Mouse (Mus musculus) stomach, embryonic 14.5 days (tissue): ENCODE results near the gene Etfrf1. TPM values are rescaled to one million over a fixed set of nuclear protein-coding genes. Genes with fewer than 3 reads are reported as not detected.

ENCODE experiments used
- ATAC-seq: fragments of 200-750 bp; cut with Nextera tagmentation; 2 replicates; pipeline ENCODE4 v1.8.0; 2017; ENCODE audit warnings: low read depth, moderate TSS enrichment; ENCODE audit not compliant: insufficient number of reproducible peaks, insufficient read depth, low FRiP score
- H3K27ac ChIP-seq: fragments of 300-500 bp; sonication (generic); 2 replicates; pipeline ENCODE4 v1.5.1; 2014; ENCODE audit warnings: mild to moderate bottlenecking, low read length, moderate library complexity, mixed read lengths
- H3K27me3 ChIP-seq: fragments of 300-500 bp; sonication (generic); 2 replicates; pipeline ENCODE4 v1.6.1; 2014; ENCODE audit warnings: low read length, control low read depth, mixed read lengths; ENCODE audit not compliant: control insufficient read depth, insufficient read depth
- H3K36me3 ChIP-seq: fragments of 300-500 bp; sonication (generic); 2 replicates; pipeline ENCODE4 v1.6.1; 2014; ENCODE audit warnings: mild to moderate bottlenecking, control low read depth, low read length, moderate library complexity, mixed read lengths; ENCODE audit not compliant: control insufficient read depth, insufficient read depth
- H3K4me1 ChIP-seq: fragments of 300-500 bp; sonication (generic); 2 replicates; pipeline ENCODE4 v1.6.1; 2014; ENCODE audit warnings: low read length, control low read depth, mixed read lengths; ENCODE audit not compliant: control insufficient read depth, insufficient read depth
- H3K4me2 ChIP-seq: fragments of 300-500 bp; sonication (generic); replicated peaks from 2 replicates; pipeline ENCODE4 v1.6.1; 2014; ENCODE audit warnings: low read depth, low read length, control low read depth
- H3K4me3 ChIP-seq: fragments of 300-500 bp; sonication (generic); 2 replicates; pipeline ENCODE4 v1.5.1; 2014; ENCODE audit warnings: low read depth, low read length, control low read depth
- H3K9ac ChIP-seq: fragments of 300-500 bp; sonication (generic); replicated peaks from 2 replicates; pipeline ENCODE4 v1.6.1; 2014; ENCODE audit warnings: low read depth, mild to moderate bottlenecking, control low read depth, low read length, moderate library complexity, mixed read lengths
- H3K9me3 ChIP-seq: fragments of 300-500 bp; sonication (generic); 2 replicates; pipeline ENCODE4 v1.6.1; 2016; ENCODE audit warnings: low read depth, low read length, control low read depth; ENCODE audit not compliant: control insufficient read depth
- WGBS: fragments of 180-500 bp; shearing (Covaris S2); extraction: QIAGEN DNeasy Blood & Tissue Kit; methylation state at CpG from one replicate; pipeline ENCODE4 v1.1.7; 2014; 5-methylcytosine and 5-hydroxymethylcytosine counted together
- polyA plus RNA-seq: library from polyadenylated mRNA; unstranded; fragments of >200 nt; fragmentation: Nextera tagmentation; extraction: Ambion mirVana; gene quantifications from 2 replicates; pipeline ENCODE4 v1.2.1, GENCODE M21; 2014

Gene Etfrf1
- polyA plus RNA-seq, 1 experiment from 2014 or later = 30.3 TPM

GRCm38 (mm10) chr6:145240285-145240684 is 29.4 kb downstream of the Etfrf1 start:
- Histone ChIP-seq H3K27ac (no peak overlapping the region), H3K4me3 (no peak overlapping the region), H3K36me3 (peaks cover 15% of the 10 kb centered on the region; the same call in 1 of the 2 replicates), H3K9me3 (no peaks in the 10 kb centered on the region), H3K27me3 (no peaks in the 10 kb centered on the region), H3K9ac (no peak overlapping the region), H3K4me2 (no peak overlapping the region), H3K4me1 (no peaks in the 10 kb centered on the region)
- 88% methylated on average over 6 of the region's 6 CpGs for WGBS
- ATAC-seq = no peak

DNA sequence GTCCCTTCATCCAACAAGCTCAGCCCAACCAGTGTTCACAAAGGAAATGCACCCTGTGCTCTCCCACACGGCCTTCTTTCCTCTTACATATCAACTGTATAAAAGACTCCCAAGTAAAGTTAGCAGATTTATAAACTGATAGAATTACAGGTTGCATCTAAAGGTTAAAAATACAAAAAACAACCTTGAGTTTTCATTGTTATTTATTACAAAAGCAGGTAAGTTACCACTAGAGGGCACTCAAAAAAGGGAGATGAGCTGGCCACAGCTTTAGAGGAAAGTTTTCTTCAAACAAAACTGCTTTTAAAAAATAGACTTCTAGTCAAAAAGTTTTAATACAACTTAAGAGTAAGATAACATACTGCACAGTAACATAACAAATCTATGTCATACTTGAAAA is 31.6 kb downstream of the Etfrf1 start:
- WGBS = 38% methylated on average over 1 of the region's 1 CpGs
- H3K36me3 ChIP-seq = peaks cover 15% of the 10 kb centered on the region; the same call in 1 of the 2 replicates

DNA sequence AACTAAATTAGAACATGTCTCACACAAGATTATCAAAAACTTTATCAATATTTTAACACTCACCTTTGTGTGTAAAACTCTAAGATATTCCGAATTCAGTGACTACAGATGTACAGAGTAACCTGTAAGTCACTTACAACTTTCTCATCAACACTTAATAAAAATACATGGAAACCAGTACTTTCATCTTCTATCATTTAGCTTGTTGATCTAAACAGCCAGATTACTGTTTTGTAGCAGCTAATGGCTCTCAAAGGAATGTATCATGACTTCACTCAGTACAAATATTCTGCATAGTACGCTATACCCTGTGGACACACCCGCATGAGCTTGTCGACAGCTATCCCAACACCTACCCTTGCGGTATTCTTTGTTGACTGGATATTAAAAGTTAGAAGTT is 35.9 kb downstream of the Etfrf1 start:
- ATAC-seq = no peak
- 85% methylated on average over 5 of the region's 5 CpGs for WGBS

More for the DNA sequence above, 31.6 kb downstream of the Etfrf1 start:
- H3K4me1 ChIP-seq = no peaks in the 10 kb centered on the region
- no peak for ATAC-seq
- H3K27me3 ChIP-seq = no peaks in the 10 kb centered on the region
- H3K4me3 ChIP-seq = no peak overlapping the region
- H3K27ac ChIP-seq = no peak overlapping the region
- H3K4me2 ChIP-seq = no peak overlapping the region
- no peaks in the 10 kb centered on the region for H3K9me3 ChIP-seq
- H3K9ac ChIP-seq = no peak overlapping the region

GRCm38 (mm10) chr6:145247886-145248285 is 37.0 kb downstream of the Etfrf1 start:
- H3K36me3 ChIP-seq = peaks cover 7% of the 10 kb centered on the region; the same call in 1 of the 2 replicates
- no peaks in the 10 kb centered on the region for H3K27me3 ChIP-seq
- H3K9me3 ChIP-seq = no peaks in the 10 kb centered on the region
- H3K4me2 ChIP-seq = peak overlapping the region; percentile 67; the same call in 1 of the 2 replicates
- no peak overlapping the region for H3K27ac ChIP-seq
- H3K4me1 ChIP-seq = peaks cover 11% of the 10 kb centered on the region
- no peak overlapping the region for H3K9ac ChIP-seq
- no peak overlapping the region for H3K4me3 ChIP-seq
- ATAC-seq = no peak
- 76% methylated on average over 3 of the region's 3 CpGs for WGBS

More for the DNA sequence above, 35.9 kb downstream of the Etfrf1 start:
- Histone ChIP-seq H3K9ac (no peak overlapping the region), H3K27ac (no peak overlapping the region), H3K4me1 (peaks cover 11% of the 10 kb centered on the region), H3K27me3 (no peaks in the 10 kb centered on the region), H3K9me3 (no peaks in the 10 kb centered on the region), H3K36me3 (peaks cover 7% of the 10 kb centered on the region; the same call in 1 of the 2 replicates), H3K4me3 (no peak overlapping the region), H3K4me2 (no peak overlapping the region)

DNA sequence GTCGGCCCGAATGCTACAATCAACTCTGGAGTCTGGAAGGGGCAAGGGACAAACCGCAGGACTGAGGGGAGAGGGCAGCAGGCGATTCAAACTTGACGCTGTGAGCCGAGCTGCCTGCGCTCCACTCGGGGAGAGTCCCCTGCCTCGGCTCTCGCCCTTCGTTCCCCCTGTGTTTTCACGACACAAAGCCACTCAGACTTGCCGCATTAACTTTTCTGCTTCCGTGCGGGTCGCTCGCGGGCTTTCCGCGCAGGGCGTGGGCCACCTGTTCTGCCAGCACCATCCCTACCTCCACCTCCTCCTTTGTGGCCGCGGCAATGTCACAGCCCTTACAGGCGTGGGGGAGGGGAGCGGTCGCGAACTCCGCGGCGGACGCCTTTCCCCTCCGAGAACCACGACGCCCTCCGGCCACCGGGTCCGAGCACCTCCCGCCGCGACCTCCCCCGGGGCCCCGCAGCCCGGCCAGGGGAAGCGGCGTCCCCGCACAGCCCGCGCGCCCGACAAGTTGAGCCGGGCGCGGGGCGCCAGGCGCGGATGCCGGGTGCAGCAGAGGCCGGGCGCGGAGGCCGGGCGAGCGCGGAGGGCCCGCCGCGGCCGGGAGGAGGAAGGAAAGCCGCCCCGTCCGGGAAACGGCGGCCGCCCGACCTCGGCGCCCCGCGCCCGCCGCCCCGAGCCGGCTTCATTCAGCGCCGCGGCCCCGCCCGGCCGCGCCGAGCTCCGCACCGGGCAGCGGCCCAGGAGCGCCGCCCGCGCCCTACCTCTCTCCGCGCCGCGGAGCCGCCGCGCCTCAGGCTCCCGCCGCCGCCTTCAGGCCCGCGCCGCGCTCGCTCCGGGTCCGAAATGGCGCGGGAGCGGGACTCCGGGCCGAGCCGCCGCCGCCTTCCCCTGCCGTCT is 38.6 kb downstream of the Etfrf1 start:
- peak; percentile 51; the same call in 1 of the 2 replicates for ATAC-seq
- WGBS = under 1% methylated on average over 82 of the region's 124 CpGs
- peak overlapping the region; percentile 67 for H3K4me2 ChIP-seq
- peaks cover 11% of the 10 kb centered on the region for H3K4me1 ChIP-seq
- peaks cover 3% of the 10 kb centered on the region; the same call in 1 of the 2 replicates for H3K36me3 ChIP-seq
- no peaks in the 10 kb centered on the region for H3K27me3 ChIP-seq
- no peaks in the 10 kb centered on the region for H3K9me3 ChIP-seq
- peak overlapping the region; percentile 93 for H3K4me3 ChIP-seq
- peak overlapping the region; percentile 74 for H3K27ac ChIP-seq
- H3K9ac ChIP-seq = peak overlapping the region; percentile 89

GRCm38 (mm10) chr6:145250185-145250791 is 39.4 kb downstream of the Etfrf1 start, which contains the start of gene Kras:
Gene Kras, minus strand, starts transcription at chr6:145250239.
- under 1% methylated on average over 53 of the region's 83 CpGs for WGBS
- peak within 1 kb of the TSS; percentile 89 for H3K9ac ChIP-seq
- peak within 1 kb of the TSS; percentile 74 for H3K27ac ChIP-seq
- H3K27me3 ChIP-seq = no peaks in the 10 kb centered on the region
- no peaks in the 10 kb centered on the region for H3K9me3 ChIP-seq
- peaks cover 11% of the 10 kb centered on the region for H3K4me1 ChIP-seq
- no peaks in the 10 kb centered on the region for H3K36me3 ChIP-seq
- H3K4me2 ChIP-seq = peak within 1 kb of the TSS; percentile 67
- peak; percentile 95 for ATAC-seq
- H3K4me3 ChIP-seq = peak within 1 kb of the TSS; percentile 93

- H3K27me3 ChIP-seq = no peaks in the 10 kb centered on the region
- 10% methylated on average over 16 of the region's 16 CpGs for WGBS
- ATAC-seq = 0 out of 2 replicates have a peak, but pooled peaks have one; percentile 2
Observed at GRCm38 (mm10) chr6:145250820-145251219, 39.9 kb downstream of the Etfrf1 start.

GRCm38 (mm10) chr6:145255952-145256700 is 45.2 kb downstream of the Etfrf1 start:
- Histone ChIP-seq H3K9me3 (no peaks in the 10 kb centered on the region), H3K27me3 (no peaks in the 10 kb centered on the region), H3K36me3 (no peaks in the 10 kb centered on the region), H3K4me1 (peaks cover 4% of the 10 kb centered on the region; the same call in 1 of the 2 replicates), H3K4me2 (no peak overlapping the region), H3K4me3 (no peak overlapping the region), H3K9ac (no peak overlapping the region), H3K27ac (peak overlapping the region; percentile 33; the same call in 1 of the 2 replicates)
- peak; percentile 84 for ATAC-seq
- 67% methylated on average over 13 of the region's 13 CpGs for WGBS

More at GRCm38 (mm10) chr6:145250820-145251219, 39.9 kb downstream of the Etfrf1 start:
- no peaks in the 10 kb centered on the region for H3K9me3 ChIP-seq
- H3K4me3 ChIP-seq = peak overlapping the region; percentile 93
- H3K4me2 ChIP-seq = peak overlapping the region; percentile 45
- H3K27ac ChIP-seq = no peak overlapping the region; the same call in 1 of the 2 replicates
- peaks cover 11% of the 10 kb centered on the region for H3K4me1 ChIP-seq
- peak overlapping the region; percentile 89; the same call in 1 of the 2 replicates for H3K9ac ChIP-seq
- no peaks in the 10 kb centered on the region for H3K36me3 ChIP-seq
